Mouse (Mus musculus) stomach, postnatal 0 days (tissue): ENCODE measurements around the gene Srgap1. TPM values are rescaled to one million over a fixed set of nuclear protein-coding genes. Genes with fewer than 3 reads are reported as not detected.

ENCODE experiments used
- ATAC-seq: fragments of 200-750 bp; cut with Nextera tagmentation; 2 replicates; pipeline ENCODE4 v1.8.0; 2017; ENCODE audit not compliant: low FRiP score, low TSS enrichment
- DNase-seq: peaks from one replicate; pipeline ENCODE4 v3.0.0-alpha.2; 2016; ENCODE audit warnings: low spot score
- H3K27ac ChIP-seq: fragments of 300-500 bp; sonication (generic); replicated peaks from 2 replicates; pipeline ENCODE4 v1.5.1; 2014; ENCODE audit warnings: mild to moderate bottlenecking, control low read depth
- H3K27me3 ChIP-seq: fragments of 300-500 bp; sonication (generic); 2 replicates; pipeline ENCODE4 v1.6.1; 2014; ENCODE audit warnings: low read length; ENCODE audit not compliant: control insufficient read depth, insufficient read depth
- H3K36me3 ChIP-seq: fragments of 300-500 bp; sonication (generic); 2 replicates; pipeline ENCODE4 v1.6.1; 2014; ENCODE audit warnings: low read length, mixed read lengths; ENCODE audit not compliant: control insufficient read depth, insufficient read depth
- H3K4me1 ChIP-seq: fragments of 300-500 bp; sonication (generic); replicated peaks from 2 replicates; pipeline ENCODE4 v1.6.1; 2014; ENCODE audit warnings: antibody characterized with exemption; ENCODE audit not compliant: control insufficient read depth, insufficient read depth
- H3K4me2 ChIP-seq: fragments of 300-500 bp; sonication (generic); replicated peaks from 2 replicates; pipeline ENCODE4 v1.6.1; 2014; ENCODE audit warnings: low read depth, mild to moderate bottlenecking, control low read depth, moderate library complexity
- H3K4me3 ChIP-seq: fragments of 300-500 bp; sonication (generic); 2 replicates; pipeline ENCODE4 v1.5.1; 2014; ENCODE audit warnings: low read depth, low read length, control low read depth
- H3K9ac ChIP-seq: fragments of 300-500 bp; sonication (generic); 2 replicates; pipeline ENCODE4 v1.6.1; 2014; ENCODE audit warnings: mild to moderate bottlenecking, low read length, control low read depth, mixed read lengths
- H3K9me3 ChIP-seq: fragments of 300-500 bp; sonication (generic); 2 replicates; pipeline ENCODE4 v1.6.1; 2016; ENCODE audit warnings: low read length; ENCODE audit not compliant: control insufficient read depth
- CTCF ChIP-seq: IDR thresholded peaks from 2 replicates; pipeline ENCODE4 v1.5.1; 2016; ENCODE audit warnings: antibody characterized with exemption, low read depth, mild to moderate bottlenecking, moderate library complexity
- EP300 ChIP-seq: optimal IDR thresholded peaks from 2 replicates; pipeline ENCODE3; 2016; ENCODE audit warnings: antibody characterized with exemption
- WGBS: fragments of 180-500 bp; shearing (Covaris S2); extraction: QIAGEN DNeasy Blood & Tissue Kit; methylation state at CpG from one replicate; pipeline ENCODE4 v1.1.7; 2014; 5-methylcytosine and 5-hydroxymethylcytosine counted together
- polyA plus RNA-seq: library from polyadenylated mRNA; unstranded; fragments of >200 nt; fragmentation: Nextera tagmentation; extraction: Ambion mirVana; gene quantifications from 2 replicates; pipeline ENCODE4 v1.2.1, GENCODE M21; 2015

Srgap1 gene
- polyA plus RNA-seq, 1 experiment from 2014 or later: 5.2 TPM

GRCm38 (mm10) chr10:122040372-122040771, 6.7 kb downstream of the Srgap1 start:
- no peak overlapping the region for H3K27ac ChIP-seq
- H3K4me3 ChIP-seq: no peak overlapping the region
- DNase-seq (peak; percentile 41), ATAC-seq (no peak)
- no peaks in the 10 kb centered on the region for H3K4me1 ChIP-seq
- no peaks in the 10 kb centered on the region for H3K27me3 ChIP-seq
- H3K9ac ChIP-seq: no peak overlapping the region
- no peaks in the 10 kb centered on the region for H3K36me3 ChIP-seq
- no peaks in the 10 kb centered on the region for H3K9me3 ChIP-seq
- H3K4me2 ChIP-seq: no peak overlapping the region
- WGBS: 42% methylated on average over 4 of the region's 4 CpGs
- TF ChIP-seq CTCF (peak; percentile 68), EP300 (no peak)

- WGBS: 82% methylated on average over 4 of the region's 4 CpGs
Observed at GRCm38 (mm10) chr10:122039566-122039965, 7.5 kb downstream of the Srgap1 start.

GRCm38 (mm10) chr10:122038554-122038953, 8.6 kb downstream of the Srgap1 start:
- H3K36me3 ChIP-seq: no peaks in the 10 kb centered on the region
- WGBS: 57% methylated on average over 3 of the region's 3 CpGs
- no peak overlapping the region for H3K9ac ChIP-seq
- H3K4me3 ChIP-seq: no peak overlapping the region
- H3K4me2 ChIP-seq: no peak overlapping the region
- no peaks in the 10 kb centered on the region for H3K4me1 ChIP-seq
- DNase-seq: peak; percentile 43
- peak; percentile 83 for ATAC-seq
- H3K27me3 ChIP-seq: no peaks in the 10 kb centered on the region
- TF ChIP-seq EP300 (no peak), CTCF (no peak)
- no peak overlapping the region for H3K27ac ChIP-seq
- H3K9me3 ChIP-seq: no peaks in the 10 kb centered on the region

More at GRCm38 (mm10) chr10:122039566-122039965, 7.5 kb downstream of the Srgap1 start:
- Histone ChIP-seq H3K27ac (no peak overlapping the region), H3K4me3 (no peak overlapping the region), H3K4me2 (no peak overlapping the region), H3K36me3 (no peaks in the 10 kb centered on the region), H3K27me3 (no peaks in the 10 kb centered on the region), H3K4me1 (no peaks in the 10 kb centered on the region), H3K9ac (no peak overlapping the region), H3K9me3 (no peaks in the 10 kb centered on the region)
- DNase-seq (no peak), ATAC-seq (no peak)
- TF ChIP-seq EP300: no peak
- TF ChIP-seq CTCF: no peak

GRCm38 (mm10) chr10:122033271-122033670, 13.8 kb downstream of the Srgap1 start:
- H3K4me3 ChIP-seq: no peak overlapping the region
- WGBS: 53% methylated on average over 5 of the region's 5 CpGs
- ATAC-seq: no peak

GRCm38 (mm10) chr10:122030420-122030819, 16.7 kb downstream of the Srgap1 start:
- ATAC-seq (peak; percentile 81), DNase-seq (peak; percentile 38)
- Histone ChIP-seq H3K27ac (0 out of 2 replicates have a peak overlapping the region, but pooled peaks have one; percentile 35), H3K9ac (no peak overlapping the region), H3K27me3 (no peaks in the 10 kb centered on the region), H3K36me3 (no peaks in the 10 kb centered on the region), H3K4me3 (no peak overlapping the region), H3K9me3 (no peaks in the 10 kb centered on the region), H3K4me1 (no peaks in the 10 kb centered on the region), H3K4me2 (0 out of 2 replicates have a peak overlapping the region, but pooled peaks have one; percentile 29)
- 49% methylated on average over 5 of the region's 5 CpGs for WGBS
- TF ChIP-seq CTCF (no peak), EP300 (no peak)

More at GRCm38 (mm10) chr10:122033271-122033670, 13.8 kb downstream of the Srgap1 start:
- Histone ChIP-seq H3K36me3 (no peaks in the 10 kb centered on the region), H3K9ac (no peak overlapping the region), H3K27ac (no peak overlapping the region), H3K4me1 (no peaks in the 10 kb centered on the region), H3K4me2 (no peak overlapping the region), H3K27me3 (no peaks in the 10 kb centered on the region), H3K9me3 (no peaks in the 10 kb centered on the region)
- DNase-seq: no peak
- no peak for TF ChIP-seq EP300
- TF ChIP-seq CTCF: no peak

- H3K4me2 ChIP-seq: peak overlapping the region; percentile 29
- no peaks in the 10 kb centered on the region for H3K9me3 ChIP-seq
- H3K9ac ChIP-seq: no peak overlapping the region
- 23% methylated on average over 7 of the region's 7 CpGs for WGBS
- TF ChIP-seq EP300 (no peak), CTCF (no peak)
- H3K27ac ChIP-seq: peak overlapping the region; percentile 58
- no peaks in the 10 kb centered on the region for H3K27me3 ChIP-seq
- H3K4me3 ChIP-seq: no peak overlapping the region
- H3K36me3 ChIP-seq: no peaks in the 10 kb centered on the region
- no peaks in the 10 kb centered on the region for H3K4me1 ChIP-seq
- ATAC-seq (peak; percentile 66), DNase-seq (peak; percentile 38)
Observed at GRCm38 (mm10) chr10:122029738-122030137, 17.4 kb downstream of the Srgap1 start.
